Mouse (Mus musculus) limb, embryonic 10.5 days (tissue): Measurements from ENCODE around the gene Lhpp. TPM values are rescaled to one million over a fixed set of nuclear protein-coding genes. Genes with fewer than 3 reads are reported as not detected.

Source experiments
- DNase-seq: peaks from one replicate; pipeline ENCODE4 v3.0.0-alpha.2; 2017; ENCODE audit warnings: low spot score
- H3K27ac ChIP-seq: fragments of 300-500 bp; sonication (generic); 2 replicates; pipeline ENCODE4 v1.5.1; 2016; ENCODE audit warnings: mild to moderate bottlenecking
- H3K27me3 ChIP-seq: fragments of 300-500 bp; sonication (generic); 2 replicates; pipeline ENCODE4 v1.6.1; 2016; ENCODE audit warnings: low read depth, mild to moderate bottlenecking; ENCODE audit not compliant: poor library complexity, severe bottlenecking
- H3K36me3 ChIP-seq: fragments of 300-500 bp; sonication (generic); 2 replicates; pipeline ENCODE4 v1.6.1; 2016; ENCODE audit warnings: mild to moderate bottlenecking, moderate library complexity
- H3K4me1 ChIP-seq: fragments of 300-500 bp; sonication (generic); 2 replicates; pipeline ENCODE4 v1.6.1; 2016
- H3K4me3 ChIP-seq: fragments of 300-500 bp; sonication (generic); 2 replicates; pipeline ENCODE4 v1.5.1; 2016; ENCODE audit warnings: mild to moderate bottlenecking, moderate library complexity
- H3K9me3 ChIP-seq: fragments of 300-500 bp; sonication (generic); replicated peaks from 2 replicates; pipeline ENCODE4 v1.6.1; 2016; ENCODE audit warnings: mild to moderate bottlenecking
- WGBS: fragments of 180-500 bp; shearing (Covaris S2); methylation state at CpG from one replicate; pipeline ENCODE4 v1.1.7; 2016; 5-methylcytosine and 5-hydroxymethylcytosine counted together
- polyA plus RNA-seq: library from polyadenylated mRNA; unstranded; fragments of >200 nt; fragmentation: Nextera tagmentation; extraction: Ambion mirVana; gene quantifications from 2 replicates; pipeline ENCODE4 v1.2.1, GENCODE M21; 2016

Gene Lhpp
- polyA plus RNA-seq, 1 experiment from 2014 or later: 20.1 TPM

GRCm38 (mm10) chr7:132731558-132731957 is 121.1 kb downstream of the Lhpp start:
- Histone ChIP-seq H3K27me3 (no peaks in the 10 kb centered on the region), H3K9me3 (no peaks in the 10 kb centered on the region), H3K4me1 (peaks cover 26% of the 10 kb centered on the region), H3K27ac (no peak overlapping the region), H3K4me3 (no peak overlapping the region), H3K36me3 (peaks cover 35% of the 10 kb centered on the region)
- 83% methylated on average over 6 of the region's 6 CpGs for WGBS
- no peak for DNase-seq

- peaks cover 26% of the 10 kb centered on the region for H3K4me1 ChIP-seq
- no peaks in the 10 kb centered on the region for H3K9me3 ChIP-seq
- peaks cover 36% of the 10 kb centered on the region for H3K36me3 ChIP-seq
- WGBS: 77% methylated on average over 6 of the region's 6 CpGs
- no peak overlapping the region for H3K27ac ChIP-seq
- H3K4me3 ChIP-seq: no peak overlapping the region
- H3K27me3 ChIP-seq: no peaks in the 10 kb centered on the region
- no peak for DNase-seq
Measured at GRCm38 (mm10) chr7:132732136-132732789, 121.8 kb downstream of the Lhpp start.

GRCm38 (mm10) chr7:132733521-132733920 is 123.1 kb downstream of the Lhpp start:
- H3K4me1 ChIP-seq: peaks cover 26% of the 10 kb centered on the region
- DNase-seq: no peak
- no peaks in the 10 kb centered on the region for H3K27me3 ChIP-seq
- H3K36me3 ChIP-seq: peaks cover 41% of the 10 kb centered on the region
- H3K9me3 ChIP-seq: no peaks in the 10 kb centered on the region
- WGBS: 84% methylated on average over 6 of the region's 6 CpGs
- no peak overlapping the region for H3K4me3 ChIP-seq
- no peak overlapping the region for H3K27ac ChIP-seq

GRCm38 (mm10) chr7:132734222-132734621 is 123.8 kb downstream of the Lhpp start:
- 73% methylated on average over 9 of the region's 9 CpGs for WGBS
- Histone ChIP-seq H3K4me3 (no peak overlapping the region), H3K27ac (no peak overlapping the region), H3K4me1 (peaks cover 26% of the 10 kb centered on the region), H3K36me3 (peaks cover 37% of the 10 kb centered on the region), H3K27me3 (no peaks in the 10 kb centered on the region), H3K9me3 (no peaks in the 10 kb centered on the region)
- no peak for DNase-seq

GRCm38 (mm10) chr7:132735145-132735544 is 124.7 kb downstream of the Lhpp start:
- peaks cover 34% of the 10 kb centered on the region for H3K36me3 ChIP-seq
- DNase-seq: no peak
- H3K9me3 ChIP-seq: no peaks in the 10 kb centered on the region
- H3K27ac ChIP-seq: peak overlapping the region; percentile 73
- no peaks in the 10 kb centered on the region for H3K27me3 ChIP-seq
- 48% methylated on average over 5 of the region's 5 CpGs for WGBS
- peaks cover 26% of the 10 kb centered on the region for H3K4me1 ChIP-seq
- no peak overlapping the region for H3K4me3 ChIP-seq

- peak overlapping the region; percentile 73 for H3K27ac ChIP-seq
- no peaks in the 10 kb centered on the region for H3K27me3 ChIP-seq
- DNase-seq: no peak
- peaks cover 24% of the 10 kb centered on the region for H3K4me1 ChIP-seq
- 68% methylated on average over 17 of the region's 17 CpGs for WGBS
- H3K4me3 ChIP-seq: no peak overlapping the region
- H3K36me3 ChIP-seq: peaks cover 36% of the 10 kb centered on the region
- no peaks in the 10 kb centered on the region for H3K9me3 ChIP-seq
Measured at GRCm38 (mm10) chr7:132736099-132736862, 125.8 kb downstream of the Lhpp start.

GRCm38 (mm10) chr7:132738844-132739243 is 128.4 kb downstream of the Lhpp start:
- Histone ChIP-seq H3K36me3 (peaks cover 34% of the 10 kb centered on the region), H3K4me1 (peaks cover 15% of the 10 kb centered on the region), H3K9me3 (no peaks in the 10 kb centered on the region), H3K4me3 (no peak overlapping the region), H3K27ac (no peak overlapping the region), H3K27me3 (no peaks in the 10 kb centered on the region)
- DNase-seq: no peak
- 93% methylated on average over 6 of the region's 6 CpGs for WGBS

- Histone ChIP-seq H3K4me1 (peaks cover 15% of the 10 kb centered on the region), H3K27ac (no peak overlapping the region), H3K27me3 (no peaks in the 10 kb centered on the region), H3K36me3 (peaks cover 31% of the 10 kb centered on the region), H3K9me3 (no peaks in the 10 kb centered on the region), H3K4me3 (no peak overlapping the region)
- WGBS: 93% methylated on average over 6 of the region's 6 CpGs
- DNase-seq: no peak
Measured at GRCm38 (mm10) chr7:132739829-132740228, 129.4 kb downstream of the Lhpp start.

- Histone ChIP-seq H3K36me3 (peaks cover 27% of the 10 kb centered on the region), H3K27ac (no peak overlapping the region), H3K27me3 (no peaks in the 10 kb centered on the region), H3K4me1 (no peaks in the 10 kb centered on the region), H3K4me3 (no peak overlapping the region), H3K9me3 (no peaks in the 10 kb centered on the region)
- DNase-seq: no peak
- 91% methylated on average over 5 of the region's 5 CpGs for whole genome bisulfite sequencing
Measured at GRCm38 (mm10) chr7:132742912-132743311, 132.5 kb downstream of the Lhpp start.

- Histone ChIP-seq H3K9me3 (no peaks in the 10 kb centered on the region), H3K4me1 (no peaks in the 10 kb centered on the region), H3K4me3 (no peak overlapping the region), H3K36me3 (peaks cover 47% of the 10 kb centered on the region), H3K27ac (no peak overlapping the region), H3K27me3 (no peaks in the 10 kb centered on the region)
- no peak for DNase-seq
- WGBS: 85% methylated on average over 6 of the region's 6 CpGs
Measured at GRCm38 (mm10) chr7:132747096-132747495, 136.7 kb downstream of the Lhpp start.

- H3K27ac ChIP-seq: no peak overlapping the region
- no peak for DNase-seq
- H3K9me3 ChIP-seq: no peaks in the 10 kb centered on the region
- 89% methylated on average over 3 of the region's 3 CpGs for WGBS
- peaks cover 49% of the 10 kb centered on the region for H3K36me3 ChIP-seq
- no peaks in the 10 kb centered on the region for H3K27me3 ChIP-seq
- no peaks in the 10 kb centered on the region; the same call in 1 of the 2 replicates for H3K4me1 ChIP-seq
- no peak overlapping the region for H3K4me3 ChIP-seq
Measured at GRCm38 (mm10) chr7:132748076-132748769, 137.8 kb downstream of the Lhpp start.

GRCm38 (mm10) chr7:132749504-132749903 is 139.1 kb downstream of the Lhpp start:
- Histone ChIP-seq H3K4me1 (peaks cover 12% of the 10 kb centered on the region), H3K27me3 (no peaks in the 10 kb centered on the region), H3K27ac (no peak overlapping the region), H3K4me3 (no peak overlapping the region), H3K9me3 (no peaks in the 10 kb centered on the region), H3K36me3 (peaks cover 53% of the 10 kb centered on the region)
- DNase-seq: no peak
- WGBS: 89% methylated on average over 11 of the region's 11 CpGs

GRCm38 (mm10) chr7:132751716-132752115 is 141.3 kb downstream of the Lhpp start:
- no peak overlapping the region for H3K4me3 ChIP-seq
- no peak for DNase-seq
- H3K9me3 ChIP-seq: no peaks in the 10 kb centered on the region
- no peaks in the 10 kb centered on the region for H3K27me3 ChIP-seq
- 88% methylated on average over 2 of the region's 2 CpGs for WGBS
- peaks cover 51% of the 10 kb centered on the region for H3K36me3 ChIP-seq
- no peak overlapping the region for H3K27ac ChIP-seq
- H3K4me1 ChIP-seq: peaks cover 20% of the 10 kb centered on the region
